Mouse (Mus musculus) lung, adult 2 months (tissue): ENCODE measurements around the gene Jazf1. TPM values are rescaled to one million over a fixed set of nuclear protein-coding genes. Genes with fewer than 3 reads are reported as not detected.

ENCODE experiments used
- DNase-seq: peaks from one replicate; pipeline ENCODE4 v3.0.0; 2022
- H3K4me1 ChIP-seq: fragments of 200-500 bp; 2 replicates; pipeline ENCODE4 v1.6.1; 2011; ENCODE audit warnings: low read length; ENCODE audit not compliant: control insufficient read depth, insufficient read depth
- H3K4me3 ChIP-seq: fragments of 200-500 bp; replicated peaks from 2 replicates; pipeline ENCODE3; 2011; ENCODE audit warnings: low read depth, mild to moderate bottlenecking, control low read depth, low read length; ENCODE audit errors: extremely low read depth
- CTCF ChIP-seq: fragments of 200-500 bp; IDR thresholded peaks from 2 replicates; pipeline ENCODE4 v1.5.1; 2011; ENCODE audit warnings: mild to moderate bottlenecking, low read length, control low read depth; ENCODE audit not compliant: insufficient read depth
- POLR2A ChIP-seq: fragments of 200-500 bp; IDR thresholded peaks from 2 replicates; pipeline ENCODE4 v1.6.1; 2011; ENCODE audit warnings: low read depth, mild to moderate bottlenecking, control low read depth, low read length, borderline replicate concordance; ENCODE audit errors: extremely low read depth
- WGBS: fragments of 180-500 bp; shearing (Covaris S2); methylation state at CpG from one replicate; pipeline ENCODE4 v1.1.7; 2018; 5-methylcytosine and 5-hydroxymethylcytosine counted together
- polyA plus RNA-seq: library from polyadenylated mRNA; depleted of rRNA; stranded (reverse); fragments of >200 nt; gene quantifications from 2 replicates; pipeline ENCODE4 v1.2.3, GENCODE M21; 2012

Jazf1 gene
- polyA plus RNA-seq, 1 experiment, result 1.3 TPM

DNA sequence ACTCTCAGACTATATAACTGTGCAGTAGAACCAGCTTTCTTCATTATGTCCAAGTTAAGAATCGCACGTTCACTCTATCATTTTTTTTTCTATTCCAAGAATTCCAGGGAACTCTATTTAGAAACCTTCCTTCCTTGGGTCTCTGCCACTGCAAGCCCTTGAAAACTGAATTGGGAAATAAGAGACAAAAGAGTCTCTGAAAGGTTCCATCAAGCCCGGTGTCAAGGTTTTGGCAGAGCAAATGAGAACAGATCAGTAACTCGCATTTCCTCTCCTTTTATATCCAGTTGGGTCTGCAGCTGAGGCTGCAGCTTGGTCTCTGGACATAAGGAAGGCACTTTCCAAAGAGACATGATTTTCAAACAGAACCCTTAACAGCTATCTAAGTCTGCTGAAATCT is 173.4 kb downstream of the Jazf1 start:
- DNase-seq, result no peak
- TF ChIP-seq POLR2A (no peak), CTCF (no peak)
- no peak overlapping the region for H3K4me3 ChIP-seq
- no peaks in the 10 kb centered on the region; the same call in 1 of the 2 replicates for H3K4me1 ChIP-seq
- WGBS, result 53% methylated on average over 4 of the region's 4 CpGs

DNA sequence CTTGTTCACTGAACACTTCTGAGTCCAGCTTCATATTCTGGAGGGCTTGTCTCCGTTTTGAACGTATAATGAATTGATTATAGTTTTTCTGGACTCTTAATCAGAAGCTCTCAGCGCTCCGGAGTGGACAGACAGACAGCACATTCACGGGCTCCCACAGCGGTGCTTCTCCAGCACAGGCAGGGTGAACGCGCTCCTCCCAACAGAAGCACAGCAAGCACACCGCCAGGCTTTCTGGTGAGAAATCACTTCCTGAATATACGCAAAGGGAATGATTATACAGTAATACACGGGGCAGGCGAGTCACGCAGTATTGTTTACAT is 174.0 kb downstream of the Jazf1 start:
- 54% methylated on average over 13 of the region's 13 CpGs for WGBS
- no peak overlapping the region for H3K4me3 ChIP-seq
- TF ChIP-seq POLR2A (no peak), CTCF (no peak)
- H3K4me1 ChIP-seq, result no peaks in the 10 kb centered on the region; the same call in 1 of the 2 replicates
- no peak for DNase-seq

GRCm38 (mm10) chr6:52893811-52894500 is 174.5 kb downstream of the Jazf1 start:
- TF ChIP-seq POLR2A, result no peak
- no peak for TF ChIP-seq CTCF
- H3K4me1 ChIP-seq, result no peaks in the 10 kb centered on the region; the same call in 1 of the 2 replicates
- WGBS, result 80% methylated on average over 9 of the region's 9 CpGs
- H3K4me3 ChIP-seq, result no peak overlapping the region
- no peak for DNase-seq

DNA sequence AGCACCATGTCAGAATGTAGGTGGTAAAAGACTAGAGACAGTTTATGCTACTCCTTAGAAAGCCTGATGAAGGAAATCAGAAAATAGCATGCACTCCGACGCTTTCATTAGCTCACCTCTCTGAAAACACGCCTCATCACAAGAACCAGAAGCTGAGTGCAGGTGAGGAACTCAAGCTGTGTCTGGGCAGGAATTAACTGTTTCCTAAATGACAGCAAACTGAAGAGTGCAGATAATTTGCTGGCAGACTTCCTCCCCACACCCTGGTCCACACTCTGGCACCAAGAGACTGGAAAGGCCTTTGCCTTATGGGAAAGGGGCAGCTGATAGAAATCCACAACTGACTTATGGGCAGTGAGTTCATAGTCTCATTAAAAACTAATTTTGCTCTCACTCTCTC is 175.5 kb downstream of the Jazf1 start:
- 83% methylated on average over 3 of the region's 3 CpGs for WGBS
- H3K4me3 ChIP-seq, result no peak overlapping the region
- no peak for DNase-seq
- H3K4me1 ChIP-seq, result no peaks in the 10 kb centered on the region; the same call in 1 of the 2 replicates
- TF ChIP-seq CTCF, result no peak
- TF ChIP-seq POLR2A, result no peak

DNA sequence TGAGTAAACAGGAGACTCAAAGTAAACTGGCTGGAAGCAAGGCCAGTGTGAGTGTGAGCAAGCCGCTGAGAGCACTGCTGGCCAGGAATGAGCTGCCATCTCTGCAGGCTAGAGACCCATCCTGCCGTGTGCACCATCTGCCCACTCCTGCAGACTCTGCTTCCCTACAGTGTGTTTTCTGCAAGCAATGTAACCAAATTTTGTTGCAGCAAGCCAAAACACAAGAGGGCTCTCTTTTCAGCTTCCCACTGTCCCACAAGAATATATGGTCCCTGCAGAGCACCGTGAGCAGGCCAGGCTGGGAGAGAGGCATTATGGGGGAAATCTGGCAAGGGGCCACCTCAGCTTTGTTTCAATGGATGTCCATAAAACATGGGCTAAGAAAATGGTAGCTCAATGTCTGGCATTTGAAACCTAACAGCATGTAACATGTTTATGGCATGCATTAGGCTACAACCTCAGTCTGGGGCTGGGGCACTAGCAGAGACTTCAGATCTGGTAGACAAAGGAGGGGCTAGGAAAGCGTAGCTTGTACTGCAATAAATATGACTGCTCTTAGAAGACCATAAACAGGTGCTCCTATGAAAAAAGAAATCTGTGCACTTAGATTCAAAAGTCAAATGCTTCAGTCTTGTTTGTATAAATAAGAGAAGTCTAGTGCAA is 180.8 kb downstream of the Jazf1 start:
- H3K4me3 ChIP-seq, result no peak overlapping the region
- DNase-seq, result no peak
- 82% methylated on average over 4 of the region's 4 CpGs for WGBS

GRCm38 (mm10) chr6:52883773-52884172 is 184.7 kb downstream of the Jazf1 start:
- TF ChIP-seq CTCF, result no peak
- no peak for TF ChIP-seq POLR2A
- H3K4me3 ChIP-seq, result no peak overlapping the region
- 71% methylated on average over 2 of the region's 2 CpGs for WGBS
- no peaks in the 10 kb centered on the region for H3K4me1 ChIP-seq
- no peak for DNase-seq

More for the DNA sequence above, 180.8 kb downstream of the Jazf1 start:
- H3K4me1 ChIP-seq, result no peaks in the 10 kb centered on the region
- no peak for TF ChIP-seq POLR2A
- TF ChIP-seq CTCF, result no peak

DNA sequence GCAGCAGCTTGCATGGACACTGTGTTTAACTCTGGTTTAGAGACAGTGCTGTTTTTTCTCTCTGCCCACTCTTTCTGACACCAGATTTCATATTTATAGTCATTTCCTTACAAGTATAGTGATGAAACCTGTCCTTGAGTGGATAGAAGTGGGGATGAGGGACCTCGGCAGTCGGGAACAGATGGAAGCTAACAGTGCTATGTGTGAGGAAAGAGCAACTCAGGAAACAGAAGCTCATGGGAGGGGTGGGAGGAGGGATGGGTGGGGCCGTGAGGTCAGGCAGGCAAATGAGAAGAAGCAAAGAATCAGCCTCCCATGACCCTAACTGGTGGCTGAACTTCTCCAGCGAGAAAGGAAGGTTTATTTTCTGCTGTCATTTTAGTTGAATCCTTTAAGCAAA is 191.3 kb downstream of the Jazf1 start:
- no peak for TF ChIP-seq CTCF
- no peak for TF ChIP-seq POLR2A
- WGBS, result 25% methylated on average over 4 of the region's 4 CpGs
- no peak for DNase-seq
- no peaks in the 10 kb centered on the region for H3K4me1 ChIP-seq
- H3K4me3 ChIP-seq, result no peak overlapping the region

- no peak for DNase-seq
- Histone ChIP-seq H3K4me1 (peaks cover 3% of the 10 kb centered on the region; the same call in 1 of the 2 replicates), H3K4me3 (no peak overlapping the region)
- WGBS, result 56% methylated on average over 2 of the region's 2 CpGs
- TF ChIP-seq POLR2A (no peak), CTCF (no peak)
These were observed 197.1 kb downstream of the Jazf1 start for GRCm38 (mm10) chr6:52871306-52871705.

DNA sequence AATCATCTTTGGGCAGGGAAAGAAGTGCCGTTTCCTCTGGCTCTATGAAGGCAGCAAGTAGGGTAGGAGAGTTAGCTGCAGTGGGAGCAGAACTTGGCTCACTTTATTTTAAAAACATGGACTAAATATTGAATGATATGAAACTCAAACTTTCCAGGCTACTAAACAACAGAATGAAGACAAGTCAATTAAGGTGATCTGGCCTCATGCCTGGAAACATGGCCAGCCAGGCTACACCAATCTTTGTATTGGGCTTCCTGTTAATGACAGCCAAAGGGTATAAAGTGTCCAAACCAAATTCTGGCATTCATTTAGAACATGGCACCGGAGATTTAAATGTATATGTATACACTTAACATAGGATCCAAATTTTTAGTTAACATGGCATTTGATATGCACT is 199.2 kb downstream of the Jazf1 start:
- Histone ChIP-seq H3K4me3 (no peak overlapping the region), H3K4me1 (peaks cover 3% of the 10 kb centered on the region; the same call in 1 of the 2 replicates)
- no peak for DNase-seq
- TF ChIP-seq POLR2A, result no peak
- no peak for TF ChIP-seq CTCF
- WGBS, result 48% methylated on average over 2 of the region's 2 CpGs

GRCm38 (mm10) chr6:52868352-52868751 is 200.1 kb downstream of the Jazf1 start:
- peaks cover 3% of the 10 kb centered on the region; the same call in 1 of the 2 replicates for H3K4me1 ChIP-seq
- 86% methylated on average over 2 of the region's 2 CpGs for WGBS
- H3K4me3 ChIP-seq, result no peak overlapping the region
- DNase-seq, result no peak
- no peak for TF ChIP-seq POLR2A
- no peak for TF ChIP-seq CTCF
